Mouse (Mus musculus): ENCODE measurements around the gene Gart. TPM values are rescaled to one million over a fixed set of nuclear protein-coding genes. Genes with fewer than 3 reads are reported as not detected.

Gene Gart
- polyA plus RNA-seq (2014; fragmentation: Nextera tagmentation; extraction: Ambion mirVana): 227 and 251 TPM in 2 replicates

DNA sequence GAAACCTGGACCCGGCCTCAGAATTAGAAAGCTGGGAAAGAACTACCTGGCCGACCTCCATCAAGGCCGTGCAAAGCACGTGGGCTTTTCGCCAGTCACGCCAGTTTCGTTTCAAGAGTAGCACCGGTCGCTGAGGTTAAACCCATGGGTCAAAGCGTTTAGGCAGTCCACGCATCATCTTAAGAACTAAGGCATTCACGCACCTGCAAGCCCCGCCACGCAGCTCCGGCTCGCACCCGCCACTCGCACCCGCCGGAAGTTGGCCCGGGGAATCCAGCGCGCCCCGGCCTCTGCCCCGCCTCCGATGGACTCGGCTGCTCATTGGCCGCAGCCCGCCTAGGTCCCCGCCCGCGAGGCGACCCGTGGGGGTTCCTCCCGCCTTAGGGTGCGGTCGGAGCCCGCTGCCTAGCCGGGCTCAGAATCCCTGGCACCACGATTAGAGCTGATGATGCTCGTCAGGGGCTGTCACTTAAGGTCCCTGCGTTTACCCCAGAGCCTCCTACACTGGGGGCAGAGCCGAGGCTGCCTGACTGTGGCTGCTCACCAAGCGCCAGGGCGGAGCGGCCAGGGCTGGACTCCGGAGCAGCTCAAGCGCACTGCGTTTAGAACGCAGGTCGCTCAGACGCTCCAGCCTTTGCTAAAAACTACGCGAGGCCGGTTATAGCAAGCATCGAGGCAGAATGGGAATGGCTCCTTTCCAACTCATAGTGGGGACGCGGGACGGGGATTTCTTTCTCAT is at the start of gene Gart:
Gene Gart (minus strand): TSS at position 272 of the 739 bp plus-strand sequence.
- peak; percentile 95 for DNase-seq (ENCODE audit: low spot score)
- H3K9ac ChIP-seq (ENCODE audit: low read depth, low read length): peak within 1 kb of the TSS; percentile 96
- H3K36me3 ChIP-seq (ENCODE audit: control insufficient read depth, insufficient read depth, low read length): peaks cover 20% of the 10 kb centered on the region
- peak within 1 kb of the TSS; percentile 83 for H3K4me3 ChIP-seq (ENCODE audit: low read depth, low read length)
- H3K27me3 ChIP-seq (replicated peaks; ENCODE audit: control insufficient read depth, insufficient read depth, low read length): no peaks in the 10 kb centered on the region
- no peaks in the 10 kb centered on the region for H3K9me3 ChIP-seq (ENCODE audit: control insufficient read depth, low read length)
- peak; percentile 88 for ATAC-seq (replicated peaks; ENCODE audit: low FRiP score)
- H3K27ac ChIP-seq (ENCODE audit: low read depth, low read length): peak within 1 kb of the TSS; percentile 99
- H3K4me2 ChIP-seq: peak within 1 kb of the TSS; percentile 99
- peaks cover 15% of the 10 kb centered on the region for H3K4me1 ChIP-seq (replicated peaks; ENCODE audit: control insufficient read depth, insufficient read depth, low read length)
- WGBS: under 1% methylated on average over 59 of the region's 59 CpGs

DNA sequence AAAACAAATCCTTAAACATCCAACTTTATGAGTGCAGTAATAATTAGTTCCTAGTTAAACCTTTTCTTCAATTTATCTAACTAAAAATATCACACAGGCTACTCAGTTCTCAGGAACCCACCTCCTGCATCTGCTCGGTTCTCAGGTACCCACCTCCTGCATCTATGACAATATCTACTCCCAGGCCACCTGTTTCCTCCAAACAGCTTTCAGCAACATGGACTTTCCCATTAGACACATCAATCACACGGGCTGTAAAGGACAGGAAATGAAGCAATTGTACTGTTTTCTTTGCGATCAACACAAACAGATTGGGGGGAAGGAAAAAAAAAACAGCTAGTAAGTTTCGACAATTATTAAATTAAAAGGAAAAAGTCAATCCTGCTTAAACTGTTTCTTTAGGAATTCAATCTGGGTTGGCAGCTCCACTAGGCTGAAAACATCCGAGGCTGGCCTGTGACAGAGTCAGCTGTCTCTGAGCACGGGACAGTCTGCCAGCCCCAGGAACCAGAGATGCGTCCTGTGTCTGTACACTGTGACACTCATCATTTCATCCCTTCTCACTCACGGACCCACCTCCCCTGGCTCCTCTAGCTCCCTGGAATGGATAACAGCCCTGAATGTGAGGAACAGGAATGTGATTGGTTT is 48.5 kb upstream of the Gart start:
- H3K27me3 ChIP-seq (replicated peaks; ENCODE audit: control insufficient read depth, insufficient read depth, low read length): no peaks in the 10 kb centered on the region
- peaks cover 1% of the 10 kb centered on the region; the same call in 1 of the 2 replicates for H3K4me1 ChIP-seq (replicated peaks; ENCODE audit: control insufficient read depth, insufficient read depth, low read length)
- H3K9ac ChIP-seq (ENCODE audit: low read depth, low read length): no peak overlapping the region
- no peak overlapping the region for H3K4me3 ChIP-seq (ENCODE audit: low read depth, low read length)
- WGBS: 52% methylated on average over 8 of the region's 8 CpGs
- no peaks in the 10 kb centered on the region for H3K9me3 ChIP-seq (ENCODE audit: control insufficient read depth, low read length)
- ATAC-seq (replicated peaks; ENCODE audit: low FRiP score) (no peak), DNase-seq (ENCODE audit: low spot score) (no peak)
- H3K27ac ChIP-seq (ENCODE audit: low read depth, low read length): no peak overlapping the region
- peaks cover 9% of the 10 kb centered on the region for H3K36me3 ChIP-seq (ENCODE audit: control insufficient read depth, insufficient read depth, low read length)
- H3K4me2 ChIP-seq: no peak overlapping the region

DNA sequence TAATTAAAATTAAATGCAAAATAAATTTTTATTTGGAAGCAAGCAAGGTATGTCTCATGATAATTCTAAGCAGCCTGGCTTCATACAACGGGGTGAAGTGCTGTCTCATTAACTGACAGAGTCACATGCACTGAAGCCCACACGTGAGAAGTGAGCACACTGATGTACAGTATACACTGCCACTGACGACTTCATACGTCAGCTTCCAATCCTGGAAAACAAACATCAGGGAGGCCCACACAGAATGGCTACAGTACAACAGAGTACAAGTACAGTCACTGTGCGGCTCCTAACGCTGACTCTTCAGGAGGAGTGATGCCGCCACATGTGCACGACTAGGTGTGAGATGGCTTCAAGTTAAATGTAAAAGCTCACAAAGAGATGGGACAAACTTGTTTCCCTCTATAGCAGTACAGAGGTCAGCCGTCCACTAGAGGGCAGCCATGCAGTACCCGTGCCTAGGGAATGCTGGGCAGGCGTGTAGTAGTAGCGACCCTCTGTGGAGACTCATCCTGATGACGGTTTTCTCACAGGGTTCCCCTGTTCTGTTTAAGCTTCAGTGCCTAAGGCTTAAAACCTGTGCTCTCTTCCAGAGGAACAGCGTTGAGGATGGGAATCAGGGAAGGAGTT is 47.8 kb upstream of the Gart start:
- peak; percentile 71 for DNase-seq (ENCODE audit: low spot score)
- Histone ChIP-seq H3K4me3 (ENCODE audit: low read depth, low read length) (no peak overlapping the region), H3K4me1 (replicated peaks; ENCODE audit: control insufficient read depth, insufficient read depth, low read length) (peaks cover 8% of the 10 kb centered on the region), H3K9me3 (ENCODE audit: control insufficient read depth, low read length) (no peaks in the 10 kb centered on the region), H3K4me2 (no peak overlapping the region), H3K36me3 (ENCODE audit: control insufficient read depth, insufficient read depth, low read length) (peaks cover 8% of the 10 kb centered on the region), H3K27me3 (replicated peaks; ENCODE audit: control insufficient read depth, insufficient read depth, low read length) (no peaks in the 10 kb centered on the region), H3K27ac (ENCODE audit: low read depth, low read length) (no peak overlapping the region), H3K9ac (ENCODE audit: low read depth, low read length) (no peak overlapping the region)
- peak; percentile 85 for ATAC-seq (replicated peaks; ENCODE audit: low FRiP score)
- 31% methylated on average over 14 of the region's 14 CpGs for WGBS

GRCm38 (mm10) chr16:91689791-91690190 is 43.0 kb upstream of the Gart start:
- no peak overlapping the region for H3K9ac ChIP-seq (ENCODE audit: low read depth, low read length)
- no peak for DNase-seq (ENCODE audit: low spot score)

GRCm38 (mm10) chr16:91688619-91689334 is 42.0 kb upstream of the Gart start, which contains the start of gene Donson:
Gene Donson (minus strand): TSS chr16:91688770.
- under 1% methylated on average over 61 of the region's 71 CpGs for WGBS
- H3K4me3 ChIP-seq (ENCODE audit: low read depth, low read length): peak within 1 kb of the TSS; percentile 88
- peak within 1 kb of the TSS; percentile 82 for H3K27ac ChIP-seq (ENCODE audit: low read depth, low read length)
- ATAC-seq (replicated peaks; ENCODE audit: low FRiP score) (peak; percentile 97), DNase-seq (ENCODE audit: low spot score) (peak; percentile 93)
- H3K27me3 ChIP-seq (replicated peaks; ENCODE audit: control insufficient read depth, insufficient read depth, low read length): no peaks in the 10 kb centered on the region
- H3K9me3 ChIP-seq (ENCODE audit: control insufficient read depth, low read length): no peaks in the 10 kb centered on the region
- peaks cover 10% of the 10 kb centered on the region for H3K36me3 ChIP-seq (ENCODE audit: control insufficient read depth, insufficient read depth, low read length)
- peak within 1 kb of the TSS; percentile 86 for H3K4me2 ChIP-seq
- peaks cover 18% of the 10 kb centered on the region for H3K4me1 ChIP-seq (replicated peaks; ENCODE audit: control insufficient read depth, insufficient read depth, low read length)
- peak within 1 kb of the TSS; percentile 95 for H3K9ac ChIP-seq (ENCODE audit: low read depth, low read length)

More at GRCm38 (mm10) chr16:91689791-91690190, 43.0 kb upstream of the Gart start:
- Histone ChIP-seq H3K27me3 (replicated peaks; ENCODE audit: control insufficient read depth, insufficient read depth, low read length) (no peaks in the 10 kb centered on the region), H3K9me3 (ENCODE audit: control insufficient read depth, low read length) (no peaks in the 10 kb centered on the region), H3K36me3 (ENCODE audit: control insufficient read depth, insufficient read depth, low read length) (peaks cover 5% of the 10 kb centered on the region), H3K4me2 (peak overlapping the region; percentile 86), H3K4me1 (replicated peaks; ENCODE audit: control insufficient read depth, insufficient read depth, low read length) (peaks cover 18% of the 10 kb centered on the region), H3K4me3 (ENCODE audit: low read depth, low read length) (peak overlapping the region; percentile 88), H3K27ac (ENCODE audit: low read depth, low read length) (no peak overlapping the region)
- WGBS: 24% methylated on average over 7 of the region's 7 CpGs
- peak; percentile 45 for ATAC-seq (replicated peaks; ENCODE audit: low FRiP score)

GRCm38 (mm10) chr16:91688023-91688618 is 41.4 kb upstream of the Gart start:
- Histone ChIP-seq H3K4me2 (peak overlapping the region; percentile 86), H3K27ac (ENCODE audit: low read depth, low read length) (peak overlapping the region; percentile 82), H3K4me3 (ENCODE audit: low read depth, low read length) (peak overlapping the region; percentile 88), H3K27me3 (replicated peaks; ENCODE audit: control insufficient read depth, insufficient read depth, low read length) (no peaks in the 10 kb centered on the region), H3K36me3 (ENCODE audit: control insufficient read depth, insufficient read depth, low read length) (peaks cover 13% of the 10 kb centered on the region), H3K9me3 (ENCODE audit: control insufficient read depth, low read length) (no peaks in the 10 kb centered on the region), H3K9ac (ENCODE audit: low read depth, low read length) (peak overlapping the region; percentile 95), H3K4me1 (replicated peaks; ENCODE audit: control insufficient read depth, insufficient read depth, low read length) (peaks cover 18% of the 10 kb centered on the region)
- 1% methylated on average over 50 of the region's 51 CpGs for WGBS
- DNase-seq (ENCODE audit: low spot score): no peak
- peak; percentile 48 for ATAC-seq (replicated peaks; ENCODE audit: low FRiP score)

GRCm38 (mm10) chr16:91686369-91686768 is 39.6 kb upstream of the Gart start:
- Histone ChIP-seq H3K4me2 (no peak overlapping the region), H3K9ac (ENCODE audit: low read depth, low read length) (no peak overlapping the region), H3K4me3 (ENCODE audit: low read depth, low read length) (no peak overlapping the region), H3K4me1 (replicated peaks; ENCODE audit: control insufficient read depth, insufficient read depth, low read length) (peaks cover 18% of the 10 kb centered on the region), H3K27ac (ENCODE audit: low read depth, low read length) (no peak overlapping the region), H3K9me3 (ENCODE audit: control insufficient read depth, low read length) (no peaks in the 10 kb centered on the region), H3K36me3 (ENCODE audit: control insufficient read depth, insufficient read depth, low read length) (peaks cover 20% of the 10 kb centered on the region), H3K27me3 (replicated peaks; ENCODE audit: control insufficient read depth, insufficient read depth, low read length) (no peaks in the 10 kb centered on the region)
- DNase-seq (ENCODE audit: low spot score) (no peak), ATAC-seq (replicated peaks; ENCODE audit: low FRiP score) (no peak)
- 77% methylated on average over 5 of the region's 5 CpGs for WGBS

DNA sequence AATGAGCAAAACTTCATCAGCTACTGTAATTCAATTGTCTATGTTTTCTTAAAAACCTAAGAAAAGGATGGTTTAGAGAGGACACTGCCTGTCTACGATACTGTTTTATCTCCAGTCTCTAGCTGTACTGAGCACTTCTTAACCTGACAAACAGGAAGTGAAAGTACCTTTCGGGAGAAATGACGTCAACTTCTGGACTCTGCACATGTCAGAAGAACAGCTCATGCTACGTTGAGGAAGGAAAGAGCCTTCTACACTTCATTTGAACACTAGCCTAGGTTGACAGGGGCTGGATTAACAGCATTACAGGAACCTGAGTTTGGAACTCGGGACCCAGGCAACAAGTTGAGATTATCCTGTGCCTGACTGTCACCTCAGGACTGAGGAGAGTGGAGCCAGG is 38.8 kb upstream of the Gart start:
- 73% methylated on average over 5 of the region's 5 CpGs for WGBS
- ATAC-seq (replicated peaks; ENCODE audit: low FRiP score): no peak
- Histone ChIP-seq H3K4me1 (replicated peaks; ENCODE audit: control insufficient read depth, insufficient read depth, low read length) (peaks cover 18% of the 10 kb centered on the region), H3K36me3 (ENCODE audit: control insufficient read depth, insufficient read depth, low read length) (peaks cover 24% of the 10 kb centered on the region), H3K9me3 (ENCODE audit: control insufficient read depth, low read length) (no peaks in the 10 kb centered on the region), H3K9ac (ENCODE audit: low read depth, low read length) (no peak overlapping the region), H3K4me2 (no peak overlapping the region), H3K27me3 (replicated peaks; ENCODE audit: control insufficient read depth, insufficient read depth, low read length) (no peaks in the 10 kb centered on the region), H3K4me3 (ENCODE audit: low read depth, low read length) (no peak overlapping the region), H3K27ac (ENCODE audit: low read depth, low read length) (no peak overlapping the region)
- no peak for DNase-seq (ENCODE audit: low spot score)
